Mouse (Mus musculus) frontal cortex, postnatal 10 days (tissue): ENCODE results near the gene Inpp5d.
"Not testable (repeated sequence)": the region's sequence is repeated elsewhere in the genome, so short reads cannot be mapped to it uniquely, and the experiment has no call there.

ENCODE experiments used
- DNase-seq, 2 experiments: peaks; one replicate each; pipeline ENCODE4 v3.0.0; 2022; ENCODE audit warnings: low spot score in 2 of 2, mixed read lengths in 1 of 2

Inpp5d gene

GRCm38 (mm10) chr1:87655101-87655500 is 35.0 kb downstream of the Inpp5d start:
- no peak for DNase-seq

DNA sequence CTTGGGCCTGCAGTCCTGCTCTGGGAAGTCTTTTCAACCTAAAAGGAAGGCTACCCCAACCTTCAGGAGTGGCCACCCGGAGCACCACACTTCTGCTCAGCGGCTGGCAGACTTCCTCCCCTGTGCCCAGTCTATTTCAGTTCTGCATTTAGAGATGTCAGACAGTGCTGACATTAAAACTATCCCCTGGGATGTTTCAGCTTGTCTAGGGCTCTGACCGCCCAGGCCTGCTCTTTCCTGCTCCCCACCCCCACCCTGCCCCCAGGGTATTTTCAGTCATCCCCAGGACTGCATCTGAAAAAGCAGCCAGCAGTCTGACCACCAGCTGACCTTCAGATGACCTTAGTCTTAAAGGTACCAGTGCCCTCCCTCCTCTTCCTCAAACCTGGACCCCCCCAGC is 38.0 kb downstream of the Inpp5d start:
- DNase-seq: no peak

DNA sequence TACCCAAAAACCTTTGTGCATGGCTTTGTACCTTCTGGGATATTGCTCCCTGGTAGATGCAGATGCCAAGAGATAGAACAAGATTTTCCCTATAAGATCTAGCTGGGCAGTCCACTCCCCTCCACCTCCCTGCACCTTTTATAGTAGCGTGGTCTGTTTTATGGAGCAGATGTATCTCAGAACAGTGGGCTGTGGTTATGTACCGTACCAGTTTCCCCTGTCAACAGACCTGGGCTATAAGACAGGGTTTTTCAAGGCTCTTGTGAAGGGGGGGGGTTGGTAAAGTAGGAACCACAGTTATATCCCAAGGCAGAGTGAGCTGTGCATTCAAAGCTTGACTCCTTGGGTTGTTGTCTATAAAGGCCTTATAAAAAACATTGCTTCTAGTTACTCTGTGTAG is 38.4 kb downstream of the Inpp5d start:
- DNase-seq: no peak

GRCm38 (mm10) chr1:87658937-87659617 is 39.0 kb downstream of the Inpp5d start:
- no peak for DNase-seq

DNA sequence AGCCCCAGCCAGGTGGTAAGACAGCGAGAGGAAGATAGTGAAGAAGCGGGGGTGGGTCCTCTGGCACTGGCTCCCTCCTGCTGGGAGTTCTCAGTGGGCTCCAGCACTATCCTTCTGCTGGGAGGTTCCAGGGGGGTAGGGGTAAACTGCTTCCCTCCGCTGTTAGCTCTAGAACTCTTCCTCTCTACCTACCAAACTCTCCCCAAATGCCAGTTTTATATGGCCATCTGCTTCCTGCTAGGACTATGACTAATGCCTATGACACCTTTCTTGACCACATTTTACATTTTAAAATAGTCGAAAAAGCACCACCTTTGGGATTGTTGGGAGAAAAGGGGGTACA is 39.5 kb downstream of the Inpp5d start:
- DNase-seq: no peak

GRCm38 (mm10) chr1:87660740-87661139 is 40.6 kb downstream of the Inpp5d start:
- no peak for DNase-seq

DNA sequence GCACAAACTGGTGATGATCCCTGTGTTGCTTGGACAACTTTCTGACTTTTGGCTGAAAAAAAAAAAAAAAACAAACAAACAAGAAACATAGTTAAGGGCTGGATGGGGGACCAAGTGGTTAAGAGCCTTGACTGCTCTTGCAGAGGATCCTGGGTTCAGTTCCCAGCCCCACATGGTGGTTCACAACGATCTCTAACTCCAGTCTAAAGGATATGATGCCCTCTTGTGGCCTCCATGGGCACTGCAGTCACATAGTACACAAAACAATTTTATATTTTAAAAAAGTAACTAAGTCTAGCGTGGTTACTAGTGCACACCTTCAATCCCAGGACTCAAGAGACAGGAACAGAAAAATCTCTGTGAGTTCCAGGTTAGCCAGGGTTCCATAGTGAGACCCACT is 43.9 kb downstream of the Inpp5d start:
- DNase-seq: no peak

DNA sequence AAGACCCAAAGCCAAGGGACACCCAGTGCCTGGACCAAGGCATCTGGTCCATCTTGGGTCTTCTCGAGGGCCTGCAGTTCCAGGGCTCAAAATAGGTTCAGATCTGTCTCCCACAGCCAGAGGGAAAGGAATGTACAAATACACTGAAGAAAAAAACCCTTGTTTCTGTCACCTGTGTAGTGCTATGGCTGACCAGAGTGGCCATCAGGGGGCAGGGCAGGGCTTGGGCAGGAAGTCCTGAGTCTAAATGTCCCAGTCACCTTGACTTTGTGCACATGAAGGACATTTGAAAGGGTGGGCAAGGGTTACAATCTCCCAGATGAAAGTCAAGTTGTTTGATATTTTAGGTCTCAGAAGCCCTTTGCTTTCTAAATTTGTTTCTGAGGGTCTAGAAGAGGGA is 46.9 kb downstream of the Inpp5d start:
- DNase-seq: no peak

DNA sequence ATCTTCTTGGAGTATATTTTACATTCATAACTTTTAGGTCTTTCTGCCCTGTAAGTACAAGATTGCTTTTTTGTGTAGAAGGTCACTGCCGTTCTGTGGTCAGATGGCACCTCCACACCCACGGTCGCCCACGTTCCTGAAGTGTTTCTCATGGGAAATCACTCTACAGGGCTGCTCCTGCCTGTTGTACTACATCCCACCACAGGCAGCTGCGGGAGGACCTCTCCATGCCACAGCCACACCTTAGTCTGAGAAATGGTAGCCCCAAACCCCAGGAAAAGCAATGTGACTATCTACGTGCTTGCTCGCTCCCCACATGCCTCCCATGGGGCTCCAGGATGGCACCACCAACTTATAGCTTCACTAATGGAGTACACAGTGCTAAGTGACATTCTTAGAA is 48.2 kb downstream of the Inpp5d start:
- DNase-seq: no peak

- no peak for DNase-seq
These were observed 51.4 kb downstream of the Inpp5d start for GRCm38 (mm10) chr1:87671483-87671882.

DNA sequence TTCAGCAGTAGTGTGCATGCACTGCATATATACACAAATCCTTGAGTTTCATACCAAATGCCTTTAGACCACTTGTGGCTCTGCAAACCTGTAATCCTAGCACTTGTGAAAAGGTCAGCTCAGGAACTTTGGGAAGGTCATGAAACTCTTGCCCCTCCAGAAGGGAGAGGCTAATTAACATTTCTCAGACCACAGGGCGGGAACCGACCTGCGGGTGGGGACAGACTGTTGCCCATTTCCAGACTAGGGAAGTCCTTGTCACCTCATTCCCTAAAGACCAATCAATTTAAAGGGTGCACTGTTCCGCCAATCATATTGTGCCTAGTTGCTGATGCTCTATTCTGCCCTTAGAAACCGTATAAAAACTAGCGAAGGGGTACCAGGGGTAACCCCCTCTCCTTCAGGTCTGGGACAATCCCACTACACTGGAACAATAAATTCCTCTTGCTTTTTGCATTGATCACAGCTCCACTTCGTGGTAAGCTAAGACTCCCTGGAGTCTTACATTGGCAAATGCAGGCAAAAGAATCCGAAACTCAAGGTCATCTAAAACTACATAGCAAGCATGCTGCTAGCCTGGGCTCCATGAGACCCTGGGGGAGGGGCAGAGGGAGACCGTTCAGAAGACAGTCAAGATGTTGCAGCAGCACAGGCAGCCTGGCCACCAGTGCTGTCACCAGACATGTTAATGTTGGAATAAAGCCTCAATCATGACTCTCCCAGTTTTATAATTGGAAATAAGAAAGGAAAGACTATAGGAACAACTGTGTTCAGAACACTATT is 53.9 kb downstream of the Inpp5d start:
- no peak for DNase-seq

DNA sequence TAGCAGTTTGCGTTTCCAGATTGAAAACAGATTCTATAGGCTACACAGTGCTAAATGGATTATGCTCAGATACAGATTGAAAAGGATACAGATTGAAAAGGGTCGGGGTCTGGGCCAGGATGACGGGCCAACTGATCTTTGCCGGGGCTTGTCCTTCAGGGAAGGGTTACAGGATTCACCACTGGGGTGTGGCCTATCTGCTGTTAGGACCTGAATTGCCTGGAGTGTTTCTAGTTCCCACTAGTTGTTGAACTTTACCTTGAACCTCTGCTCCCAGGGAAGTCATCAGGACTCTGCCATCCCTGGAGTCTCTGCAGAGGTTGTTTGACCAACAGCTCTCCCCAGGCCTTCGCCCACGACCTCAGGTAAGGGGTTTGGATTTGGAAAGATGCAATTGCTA is 55.9 kb downstream of the Inpp5d start:
- DNase-seq: no peak

GRCm38 (mm10) chr1:87679089-87679488 is 59.0 kb downstream of the Inpp5d start:
- DNase-seq: no peak

DNA sequence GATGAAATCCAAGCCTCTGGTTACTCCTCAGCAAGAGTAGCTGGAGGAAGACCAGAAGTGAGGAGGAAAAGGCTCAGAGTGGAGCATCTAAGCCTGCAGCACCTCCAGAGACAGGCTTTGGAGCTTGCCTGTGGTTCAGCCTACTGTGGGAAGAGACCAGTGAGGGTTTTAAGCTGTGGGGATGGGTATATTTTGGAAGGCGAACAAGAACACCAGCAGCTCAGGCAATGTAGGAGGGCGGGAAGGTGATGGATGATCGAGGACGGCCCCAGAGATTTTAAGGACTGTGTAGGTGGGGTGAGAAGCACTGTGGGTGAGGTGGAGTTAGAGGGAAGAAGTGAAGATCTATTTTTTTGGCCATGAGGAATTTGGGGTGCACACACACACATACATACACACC is 60.8 kb downstream of the Inpp5d start:
- DNase-seq: no peak

DNA sequence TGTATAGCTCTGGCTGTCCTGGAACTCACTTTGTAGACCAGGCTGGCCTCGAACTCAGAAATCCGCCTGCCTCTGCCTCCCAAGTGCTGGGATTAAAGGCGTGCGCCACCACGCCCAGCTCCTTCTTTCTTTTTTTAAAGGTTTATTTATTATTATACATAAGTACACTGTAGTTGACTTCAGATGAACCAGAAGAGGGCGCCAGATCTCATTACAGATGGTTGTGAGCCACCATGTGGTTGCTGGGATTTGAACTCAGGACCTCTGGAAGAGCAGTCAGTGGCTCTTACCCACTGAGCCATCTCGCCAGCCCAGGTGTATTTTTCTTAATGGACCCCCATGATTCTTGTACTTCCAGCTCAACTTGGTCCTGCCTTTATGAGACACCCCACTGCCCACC is 62.4 kb downstream of the Inpp5d start:
- DNase-seq: not testable (repeated sequence)

DNA sequence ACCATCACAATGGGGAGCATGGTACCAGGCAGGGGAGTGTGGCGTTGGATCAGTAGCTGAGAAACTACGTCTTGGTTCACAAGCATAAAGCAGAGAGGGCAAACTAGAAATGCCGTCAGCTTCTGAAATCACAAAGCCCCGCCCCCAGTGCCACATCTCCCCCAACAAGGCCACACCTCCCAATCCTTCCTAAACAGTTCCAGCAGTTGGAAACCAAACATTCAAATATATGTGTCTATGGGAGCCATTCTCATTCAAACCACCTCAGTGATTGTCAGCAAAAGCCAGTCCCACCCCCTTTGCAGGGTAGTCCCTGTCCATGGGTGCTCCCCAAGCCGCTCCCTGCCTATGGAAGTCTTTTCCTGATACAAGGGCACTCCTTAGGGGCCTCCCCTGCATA is 64.0 kb downstream of the Inpp5d start:
- DNase-seq: no peak

DNA sequence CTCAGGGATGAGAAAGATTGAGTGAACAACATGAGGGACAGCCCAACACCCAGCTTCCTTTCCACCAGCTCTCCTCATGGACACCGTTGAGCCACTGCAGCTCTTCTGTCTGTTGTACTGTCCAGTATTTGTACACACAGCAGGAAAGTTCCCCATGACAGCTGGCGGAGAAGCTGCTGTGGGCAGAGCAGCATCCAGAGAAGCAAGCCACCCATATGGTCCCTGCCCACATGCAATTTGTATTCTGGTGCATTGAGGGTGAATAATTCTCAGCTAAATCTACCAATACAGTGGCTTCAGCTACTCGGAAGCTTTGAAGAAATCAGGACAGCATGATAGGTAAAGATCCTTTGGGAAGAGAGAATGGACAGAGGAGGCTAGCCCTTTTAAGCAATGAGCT is 64.7 kb downstream of the Inpp5d start:
- peak in 1 of 2 experiments; percentile 37 for DNase-seq

- no peak for DNase-seq
These were observed 66.2 kb downstream of the Inpp5d start for GRCm38 (mm10) chr1:87686351-87686750.

DNA sequence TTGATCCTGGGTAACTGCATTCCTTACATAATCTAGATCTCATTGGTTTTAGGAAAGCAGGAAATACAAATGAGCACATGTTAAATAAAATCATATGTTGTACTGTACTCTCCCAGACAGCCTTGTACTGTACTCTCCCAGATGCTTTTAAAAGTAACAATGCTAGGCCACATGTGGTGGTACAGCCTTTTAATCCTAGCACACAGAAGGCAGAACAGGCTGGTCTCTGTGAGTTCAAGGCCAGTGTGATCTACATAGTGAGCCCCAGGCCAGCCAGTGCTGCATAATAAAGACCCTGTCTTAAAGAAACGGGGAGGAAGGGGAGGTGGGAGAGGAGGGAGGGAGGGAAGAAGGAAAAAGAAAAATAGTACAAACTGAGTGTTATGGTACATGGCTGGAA is 66.9 kb downstream of the Inpp5d start:
- no peak for DNase-seq

GRCm38 (mm10) chr1:87689661-87690341 is 69.7 kb downstream of the Inpp5d start:
- no peak for DNase-seq

- DNase-seq: no peak
These were observed 76.2 kb downstream of the Inpp5d start for GRCm38 (mm10) chr1:87696358-87696757.

DNA sequence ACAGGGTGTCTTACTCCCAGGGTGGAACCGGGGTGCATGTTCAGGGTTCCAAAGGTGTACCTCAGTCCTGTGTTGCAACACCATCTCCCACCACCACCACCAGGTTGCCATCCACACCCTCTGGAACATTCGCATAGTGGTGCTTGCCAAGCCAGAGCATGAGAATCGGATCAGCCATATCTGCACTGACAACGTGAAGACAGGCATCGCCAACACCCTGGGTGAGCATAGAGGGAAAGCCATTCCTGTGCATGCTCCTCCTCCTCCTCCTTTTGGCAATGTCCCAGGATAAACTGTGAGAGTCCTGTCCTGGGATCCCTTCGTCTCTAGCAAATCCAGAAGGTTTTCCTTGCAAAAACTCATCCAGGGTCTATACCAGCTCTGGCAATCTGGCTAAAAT is 77.9 kb downstream of the Inpp5d start:
- no peak for DNase-seq

GRCm38 (mm10) chr1:87699890-87700448 is 79.9 kb downstream of the Inpp5d start:
- DNase-seq: no peak
